Mouse (Mus musculus) embryonic facial prominence, embryonic 11.5 days (tissue): ENCODE measurements around the gene Fbxw17. TPM values are rescaled to one million over a fixed set of nuclear protein-coding genes. Genes with fewer than 3 reads are reported as not detected.
"Not testable (repeated sequence)": the region's sequence is repeated elsewhere in the genome, so short reads cannot be mapped to it uniquely, and the experiment has no call there.

ENCODE experiments used
- ATAC-seq: fragments of 200-750 bp; cut with Nextera tagmentation; replicated peaks from 2 replicates; pipeline ENCODE4 v1.8.0; 2017; ENCODE audit warnings: low read depth; ENCODE audit not compliant: insufficient number of reproducible peaks, low FRiP score, low TSS enrichment
- DNase-seq: peaks from one replicate; pipeline ENCODE4 v3.0.0-alpha.2; 2015; ENCODE audit warnings: low spot score
- H3K27ac ChIP-seq: fragments of 300-500 bp; sonication (generic); replicated peaks from 2 replicates; pipeline ENCODE4 v1.5.1; 2014; ENCODE audit warnings: mild to moderate bottlenecking, low read depth, low read length, control low read depth
- H3K27me3 ChIP-seq: fragments of 300-500 bp; sonication (generic); 2 replicates; pipeline ENCODE4 v1.6.1; 2014; ENCODE audit warnings: mild to moderate bottlenecking, low read length, moderate library complexity, mixed read lengths; ENCODE audit not compliant: control insufficient read depth, insufficient read depth
- H3K36me3 ChIP-seq: fragments of 300-500 bp; sonication (generic); replicated peaks from 2 replicates; pipeline ENCODE4 v1.6.1; 2014; ENCODE audit warnings: low read depth, mild to moderate bottlenecking, low read length, moderate library complexity, mixed read lengths; ENCODE audit not compliant: control insufficient read depth, insufficient read depth
- H3K4me1 ChIP-seq: fragments of 300-500 bp; sonication (generic); 2 replicates; pipeline ENCODE4 v1.6.1; 2014; ENCODE audit warnings: low read length, mixed read lengths; ENCODE audit not compliant: control insufficient read depth, insufficient read depth
- H3K4me2 ChIP-seq: fragments of 300-500 bp; sonication (generic); 2 replicates; pipeline ENCODE4 v1.6.1; 2014; ENCODE audit warnings: low read depth, mild to moderate bottlenecking, control low read depth, low read length, moderate library complexity
- H3K4me3 ChIP-seq: fragments of 300-500 bp; sonication (generic); 2 replicates; pipeline ENCODE4 v1.5.1; 2014; ENCODE audit warnings: low read depth, low read length, control low read depth
- H3K9ac ChIP-seq: fragments of 300-500 bp; sonication (generic); replicated peaks from 2 replicates; pipeline ENCODE4 v1.6.1; 2014; ENCODE audit warnings: mild to moderate bottlenecking, control low read depth, low read length
- H3K9me3 ChIP-seq: fragments of 300-500 bp; sonication (generic); replicated peaks from 2 replicates; pipeline ENCODE4 v1.6.1; 2016; ENCODE audit warnings: mild to moderate bottlenecking, low read length, inconsistent platforms, mixed read lengths; ENCODE audit not compliant: control insufficient read depth
- WGBS: fragments of 180-500 bp; shearing (Covaris S2); extraction: QIAGEN DNeasy Blood & Tissue Kit; methylation state at CpG from one replicate; pipeline ENCODE4 v1.1.7; 2014; 5-methylcytosine and 5-hydroxymethylcytosine counted together
- polyA plus RNA-seq: library from polyadenylated mRNA; unstranded; fragments of >200 nt; fragmentation: Nextera tagmentation; extraction: Ambion mirVana; gene quantifications from 2 replicates; pipeline ENCODE4 v1.2.1, GENCODE M21; 2014

The Fbxw17 gene
- polyA plus RNA-seq, 1 experiment from 2014 or later: 29.7 TPM

- 75% methylated on average over 2 of the region's 2 CpGs for WGBS
- no peak within 1 kb of the TSS for H3K27ac ChIP-seq
- no peak within 1 kb of the TSS for H3K9ac ChIP-seq
- no peak within 1 kb of the TSS for H3K4me2 ChIP-seq
- DNase-seq (no peak), ATAC-seq (no peak)
- no peaks in the 10 kb centered on the region for H3K36me3 ChIP-seq
- H3K9me3 ChIP-seq: no peaks in the 10 kb centered on the region
- no peaks in the 10 kb centered on the region for H3K4me1 ChIP-seq
- no peaks in the 10 kb centered on the region for H3K27me3 ChIP-seq
- H3K4me3 ChIP-seq: no peak within 1 kb of the TSS
Measured at GRCm38 (mm10) chr13:50443812-50444211, 26.1 kb downstream of the Fbxw17 start, which contains the start of gene Gm47429. Gene Gm47429, minus strand, starts transcription at chr13:50443912.

- no peaks in the 10 kb centered on the region for H3K36me3 ChIP-seq
- no peak for DNase-seq
- H3K27ac ChIP-seq: no peak overlapping the region
- H3K27me3 ChIP-seq: no peaks in the 10 kb centered on the region
- 36% methylated on average over 4 of the region's 4 CpGs for WGBS
- no peak for ATAC-seq
- H3K9me3 ChIP-seq: no peaks in the 10 kb centered on the region
- H3K4me1 ChIP-seq: no peaks in the 10 kb centered on the region
- H3K9ac ChIP-seq: no peak overlapping the region
- no peak overlapping the region for H3K4me2 ChIP-seq
- H3K4me3 ChIP-seq: no peak overlapping the region
Measured at GRCm38 (mm10) chr13:50445261-50445660, 27.6 kb downstream of the Fbxw17 start.

GRCm38 (mm10) chr13:50452266-50452665 is 34.6 kb downstream of the Fbxw17 start:
- not testable (repeated sequence) for ATAC-seq, DNase-seq, H3K9ac ChIP-seq, H3K4me3 ChIP-seq, H3K4me2 ChIP-seq, H3K9me3 ChIP-seq, H3K4me1 ChIP-seq, H3K27me3 ChIP-seq, H3K36me3 ChIP-seq, H3K27ac ChIP-seq
- WGBS: 69% methylated on average over 9 of the region's 9 CpGs

- Histone ChIP-seq H3K4me2 (no peak overlapping the region), H3K27me3 (no peaks in the 10 kb centered on the region), H3K9me3 (no peaks in the 10 kb centered on the region), H3K27ac (no peak overlapping the region), H3K4me1 (no peaks in the 10 kb centered on the region), H3K36me3 (no peaks in the 10 kb centered on the region), H3K9ac (no peak overlapping the region), H3K4me3 (no peak overlapping the region)
- ATAC-seq (no peak), DNase-seq (no peak)
- WGBS: 34% methylated on average over 4 of the region's 4 CpGs
Measured at GRCm38 (mm10) chr13:50453426-50453825, 35.8 kb downstream of the Fbxw17 start.

- H3K4me3 ChIP-seq, H3K36me3 ChIP-seq, H3K9ac ChIP-seq, H3K4me2 ChIP-seq, H3K27ac ChIP-seq, ATAC-seq, DNase-seq, H3K9me3 ChIP-seq, H3K4me1 ChIP-seq, H3K27me3 ChIP-seq: not testable (repeated sequence)
- 64% methylated on average over 2 of the region's 2 CpGs for WGBS
Measured at GRCm38 (mm10) chr13:50460433-50460832, 42.8 kb downstream of the Fbxw17 start.

GRCm38 (mm10) chr13:50464621-50465562 is 47.2 kb downstream of the Fbxw17 start:
- Histone ChIP-seq H3K9me3 (no peaks in the 10 kb centered on the region), H3K36me3 (no peaks in the 10 kb centered on the region), H3K27ac (no peak overlapping the region), H3K27me3 (no peaks in the 10 kb centered on the region), H3K4me2 (peak overlapping the region; percentile 19), H3K9ac (no peak overlapping the region), H3K4me3 (peak overlapping the region; percentile 13; the same call in 1 of the 2 replicates), H3K4me1 (no peaks in the 10 kb centered on the region)
- DNase-seq: peak; percentile 1
- WGBS: 37% methylated on average over 26 of the region's 27 CpGs
- ATAC-seq: no peak

- Histone ChIP-seq H3K4me2 (no peak within 1 kb of the TSS), H3K9ac (no peak within 1 kb of the TSS), H3K27me3 (no peaks in the 10 kb centered on the region), H3K4me3 (no peak within 1 kb of the TSS), H3K27ac (no peak within 1 kb of the TSS), H3K36me3 (no peaks in the 10 kb centered on the region), H3K9me3 (no peaks in the 10 kb centered on the region), H3K4me1 (no peaks in the 10 kb centered on the region)
- no peak for DNase-seq
- ATAC-seq: no peak
- 81% methylated on average over 4 of the region's 4 CpGs for WGBS
Measured at GRCm38 (mm10) chr13:50467007-50467406, 49.3 kb downstream of the Fbxw17 start, which contains the start of gene Nutm2. Gene Nutm2, plus strand, starts transcription at chr13:50467307.
